Mouse (Mus musculus): ENCODE measurements around the gene AB124611.

- TF ChIP-seq CTCF (IDR thresholded peaks at IDR 0.05; ENCODE audit: low read depth, low read length) (no peak), POLR2A (IDR thresholded peaks at IDR 0.05; ENCODE audit: extremely low read depth, insufficient read depth, low read length) (peak; percentile 64)
Observed at GRCm38 (mm10) chr9:21509772-21510688, 15.9 kb upstream of the AB124611 start, which contains the start of gene Tmed1.

Measured in liver, adult 2 months (tissue).